Mouse (Mus musculus) lung, embryonic 16.5 days (tissue): ENCODE measurements around the gene Mplkip. TPM values are rescaled to one million over a fixed set of nuclear protein-coding genes. Genes with fewer than 3 reads are reported as not detected.

Source experiments
- microRNA counts: library from miRNA; unstranded; fragments of <30 nt; microRNA quantifications from one replicate; lab custom pipeline; 2016
- microRNA-seq: library from miRNA; unstranded; fragments of <30 nt; microRNA quantifications from one replicate; pipeline ENCODE4, GENCODE M21; 2016
- polyA plus RNA-seq: library from polyadenylated mRNA; unstranded; fragments of >200 nt; fragmentation: Nextera tagmentation; extraction: Ambion mirVana; gene quantifications from 2 replicates; pipeline ENCODE4 v1.2.1, GENCODE M21; 2015

Mplkip gene
- polyA plus RNA-seq, 1 experiment from 2014 or later, result 42.3 TPM

MicroRNA genes within 50 kb of the gene (microRNA counts, 519-probe panel; counts per million panel counts)
- microRNA mmu-miR-466i (lab: Ali Mortazavi, UCI), result 736 counts per million, percentile 5 among the panel's probes with 10 or more counts

Small RNA genes lying within 50 kb of the gene (microRNA-seq; reads per million reads assigned to microRNA genes)
- not detected for gene Mir466i

Other genes starting within 250 kb of the Mplkip start
- gene Sugct, start 361 bp downstream of the Mplkip start, polyA plus RNA-seq, result 4.6 and 6.3 TPM in 2 replicates
- gene Cdk13, start 109.9 kb downstream of the Mplkip start, polyA plus RNA-seq, result 11.9 and 12.4 TPM in 2 replicates
- 93.3 and 107 TPM in 2 replicates for gene Rala, start 249.0 kb downstream of the Mplkip start, polyA plus RNA-seq